Mouse (Mus musculus): ENCODE measurements at regions not wholly inside any gene's neighbourhood (a gene's known extent, or its start where the extent isn't known, plus 50 kb on each side); places are given as distances from the start of the nearest gene placed in this dataset.

GRCm38 (mm10) chr5:126967076-126967475 lies 274.5 kb upstream of the Tmem132c start:
- DNase-seq (ENCODE audit: low spot score) = no peak

DNA sequence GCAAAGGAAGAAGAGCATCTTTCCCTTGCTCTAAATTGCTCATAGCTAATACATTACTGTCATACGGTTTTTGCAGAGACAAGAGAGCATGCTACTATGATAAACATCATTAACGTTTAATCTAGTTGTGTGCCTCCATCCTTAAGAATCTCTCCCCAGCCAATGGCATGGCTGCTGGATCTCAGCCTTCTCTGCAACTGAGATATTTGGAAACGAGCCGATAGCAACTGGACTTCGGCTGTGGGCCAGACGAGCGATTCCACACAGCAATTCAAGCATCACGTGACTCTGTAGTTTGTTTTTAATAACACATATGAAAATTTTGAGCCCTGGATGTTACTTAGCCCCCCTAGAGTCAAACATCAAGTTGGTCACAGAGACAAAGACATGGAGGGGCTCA lies 272.2 kb upstream of the Tmem132c start:
- no peak for DNase-seq (ENCODE audit: low spot score)

DNA sequence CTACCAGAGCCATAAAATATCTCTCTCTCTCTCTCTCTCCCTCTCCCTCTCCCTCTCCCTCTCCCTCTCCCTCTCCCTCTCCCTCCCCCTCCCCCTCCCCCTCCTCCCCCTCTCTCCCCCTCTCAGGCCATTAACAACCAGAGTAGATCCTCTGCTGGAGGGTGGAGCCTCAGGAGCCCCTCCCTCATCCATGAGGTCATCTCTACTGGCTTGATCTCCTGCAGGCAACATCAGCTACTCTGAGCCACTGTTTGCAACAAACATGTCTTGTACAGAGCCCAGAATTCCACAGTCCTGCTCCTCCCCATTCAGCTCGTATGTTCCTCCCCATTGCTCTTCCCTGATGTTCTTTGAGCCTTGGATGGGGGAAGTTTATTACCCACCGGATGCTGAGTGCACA lies 270.3 kb upstream of the Tmem132c start:
- DNase-seq (ENCODE audit: low spot score) = no peak

- no peak for DNase-seq (ENCODE audit: low spot score)
These were observed 269.6 kb upstream of the Tmem132c start for GRCm38 (mm10) chr5:126971981-126972380.

- no peak for DNase-seq (ENCODE audit: low spot score)
These were observed 268.2 kb upstream of the Tmem132c start for GRCm38 (mm10) chr5:126973425-126973824.

GRCm38 (mm10) chr5:126974565-126974964 lies 267.0 kb upstream of the Tmem132c start:
- no peak for DNase-seq (ENCODE audit: low spot score)

GRCm38 (mm10) chr5:126995577-126995976 lies 246.0 kb upstream of the Tmem132c start:
- DNase-seq (ENCODE audit: low spot score) = no peak

- no peak for DNase-seq (ENCODE audit: low spot score)
These were observed 227.4 kb upstream of the Tmem132c start for GRCm38 (mm10) chr5:127014166-127014565.

- DNase-seq (ENCODE audit: low spot score) = no peak
These were observed 225.0 kb upstream of the Tmem132c start for GRCm38 (mm10) chr5:127016467-127017060.

GRCm38 (mm10) chr5:127017971-127018370 lies 223.6 kb upstream of the Tmem132c start:
- DNase-seq (ENCODE audit: low spot score) = no peak

- no peak for DNase-seq (ENCODE audit: low spot score)
These were observed 205.1 kb upstream of the Tmem132c start for GRCm38 (mm10) chr5:127036472-127036871.

DNA sequence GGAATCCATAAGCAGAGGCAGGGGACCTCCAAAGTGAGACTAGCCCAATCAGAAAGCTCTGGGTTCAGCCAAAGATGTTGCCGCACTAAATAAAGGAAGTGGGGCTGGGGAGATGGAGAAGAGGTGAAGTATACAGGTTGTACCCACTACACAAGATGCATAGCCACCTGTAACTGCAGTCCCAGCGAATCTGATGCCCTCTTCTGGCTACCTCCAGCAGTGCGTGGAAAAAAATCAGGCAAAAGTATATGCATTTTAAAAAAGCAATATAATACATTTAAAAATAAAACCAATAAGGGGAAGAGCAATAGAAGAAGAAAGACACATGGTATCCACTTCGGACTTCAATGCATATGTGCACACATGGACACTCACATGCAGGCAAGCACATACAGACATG lies 183.8 kb upstream of the Tmem132c start:
- DNase-seq (ENCODE audit: low spot score) = no peak

DNA sequence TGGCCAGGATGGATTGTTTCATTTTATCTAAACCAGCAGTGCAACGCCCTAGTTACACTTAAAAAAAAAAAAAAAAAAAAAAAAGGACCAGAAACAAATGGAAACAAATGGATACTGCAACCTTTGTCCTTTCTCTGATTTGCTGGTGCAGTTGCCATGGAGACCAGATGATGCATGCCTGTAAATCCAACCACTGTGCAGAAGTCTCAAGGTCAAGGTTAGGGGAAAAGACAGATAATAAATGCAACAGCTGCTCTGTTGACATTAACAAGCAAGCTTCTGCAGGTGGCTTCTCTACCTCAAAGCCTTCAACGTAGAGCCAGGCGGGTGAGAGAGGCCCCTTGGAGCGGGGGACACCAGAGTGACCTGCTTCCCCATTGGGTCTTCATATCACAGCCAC lies 167.3 kb upstream of the Tmem132c start:
- DNase-seq (ENCODE audit: low spot score) = no peak

All from adipocyte (in vitro differentiated cells).